Mouse (Mus musculus): ENCODE results near the gene Drd4. TPM values are rescaled to one million over a fixed set of nuclear protein-coding genes. Genes with fewer than 3 reads are reported as not detected.

The Drd4 gene
- total RNA-seq, 2 experiments from 2014 or later: not detected

- DNase-seq (ENCODE audit: low spot score in 2 of 2): no peak
Observed at GRCm38 (mm10) chr7:141292583-141293388, 980 bp downstream of the Drd4 start.

GRCm38 (mm10) chr7:141293852-141294471 lies 2.2 kb downstream of the Drd4 start:
- no peak for DNase-seq (ENCODE audit: low spot score in 2 of 2)

DNA sequence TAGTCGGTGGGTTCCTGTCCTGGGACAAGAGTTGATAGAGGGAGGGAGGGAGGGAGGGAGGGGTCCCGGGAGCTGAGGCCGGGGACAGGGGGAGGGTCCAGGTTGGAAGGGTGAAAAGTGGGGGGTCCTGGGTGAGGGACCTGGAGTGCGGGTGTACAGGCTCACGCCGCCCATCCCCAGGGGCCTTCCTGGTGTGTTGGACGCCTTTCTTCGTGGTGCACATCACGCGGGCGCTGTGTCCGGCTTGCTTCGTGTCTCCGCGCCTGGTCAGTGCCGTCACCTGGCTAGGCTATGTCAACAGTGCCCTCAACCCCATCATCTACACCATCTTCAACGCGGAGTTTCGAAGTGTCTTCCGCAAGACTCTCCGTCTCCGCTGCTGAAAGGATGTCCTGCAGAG lies 2.7 kb downstream of the Drd4 start:
- DNase-seq (ENCODE audit: low spot score in 2 of 2): no peak

GRCm38 (mm10) chr7:141297926-141298650 lies 6.3 kb downstream of the Drd4 start:
- no peak for DNase-seq (ENCODE audit: low spot score in 2 of 2)

GRCm38 (mm10) chr7:141299175-141299574 lies 7.4 kb downstream of the Drd4 start:
- no peak for DNase-seq (ENCODE audit: low spot score in 2 of 2)

DNA sequence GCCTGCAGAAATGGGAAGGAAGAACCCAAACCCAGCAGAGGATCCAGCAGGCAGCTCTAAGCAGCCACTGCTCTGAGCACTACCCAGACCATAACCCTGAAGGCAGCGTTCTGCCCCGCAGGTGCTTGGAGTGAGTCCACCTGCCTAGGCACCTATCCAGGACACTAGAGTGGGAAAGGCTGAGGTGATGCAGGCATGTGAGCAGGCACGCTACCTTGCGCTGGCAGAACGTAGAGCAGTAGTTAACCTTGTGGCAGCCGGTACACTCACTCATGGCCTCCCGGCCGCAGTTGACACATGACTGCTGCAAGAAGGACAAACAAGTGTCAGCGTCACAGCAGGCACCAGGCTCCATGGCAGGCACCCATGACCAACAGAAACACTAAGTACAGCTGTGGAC lies 9.6 kb downstream of the Drd4 start:
- DNase-seq (ENCODE audit: low spot score in 2 of 2): no peak

DNA sequence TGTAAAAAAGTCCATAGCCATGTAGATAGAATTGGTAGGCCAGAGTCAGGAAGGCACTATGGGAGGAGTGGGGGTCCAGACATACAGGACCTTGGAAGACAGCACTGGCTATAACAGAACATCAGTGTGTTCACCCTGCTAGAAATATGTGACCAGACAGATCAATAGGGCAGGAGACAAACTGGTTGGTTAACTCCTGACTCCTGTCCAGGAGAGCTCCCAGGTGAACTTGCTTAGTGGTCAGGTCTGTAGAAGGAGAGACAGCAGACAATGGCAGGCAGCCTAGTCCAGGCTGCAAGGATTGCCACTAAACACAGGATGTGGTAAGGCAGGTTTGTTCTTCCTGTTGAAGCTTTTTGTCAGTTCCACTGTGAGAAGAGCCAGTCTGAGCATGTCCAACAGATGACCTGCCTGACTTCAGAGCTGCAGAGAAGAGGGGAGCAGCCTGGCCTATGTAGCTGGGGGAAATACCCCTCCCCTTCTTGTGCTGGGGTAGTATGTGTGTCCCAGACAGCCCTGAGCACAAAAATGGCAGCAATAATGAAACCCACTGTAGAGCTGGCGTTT lies 11.0 kb downstream of the Drd4 start:
- DNase-seq (ENCODE audit: low spot score in 2 of 2): no peak

GRCm38 (mm10) chr7:141304537-141304936 lies 12.7 kb downstream of the Drd4 start:
- DNase-seq (ENCODE audit: low spot score in 2 of 2): no peak

GRCm38 (mm10) chr7:141314416-141314815 lies 22.6 kb downstream of the Drd4 start:
- DNase-seq (ENCODE audit: low spot score in 2 of 2): no peak

DNA sequence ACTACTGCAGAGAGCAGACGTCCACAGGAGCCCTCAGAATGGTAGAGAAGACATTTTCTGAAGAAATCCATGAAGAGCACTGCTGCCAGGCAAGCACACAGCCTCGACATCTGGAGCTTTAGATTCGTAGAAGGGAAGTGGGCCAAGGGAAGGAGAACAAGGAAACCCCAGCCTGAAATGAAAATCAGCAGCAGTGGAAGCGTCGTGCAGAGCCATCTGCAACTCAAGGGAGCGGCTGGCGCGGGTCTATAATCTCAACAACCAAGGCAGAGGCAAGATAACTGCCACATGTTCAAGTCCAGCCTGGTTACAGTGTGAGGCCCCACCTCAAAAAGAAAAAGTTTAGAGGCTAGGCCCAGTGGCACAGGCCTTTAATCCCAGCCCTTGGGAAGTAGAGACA lies 23.3 kb downstream of the Drd4 start:
- peak in 1 of 2 experiments; percentile 29 for DNase-seq (ENCODE audit: low spot score in 2 of 2)

DNA sequence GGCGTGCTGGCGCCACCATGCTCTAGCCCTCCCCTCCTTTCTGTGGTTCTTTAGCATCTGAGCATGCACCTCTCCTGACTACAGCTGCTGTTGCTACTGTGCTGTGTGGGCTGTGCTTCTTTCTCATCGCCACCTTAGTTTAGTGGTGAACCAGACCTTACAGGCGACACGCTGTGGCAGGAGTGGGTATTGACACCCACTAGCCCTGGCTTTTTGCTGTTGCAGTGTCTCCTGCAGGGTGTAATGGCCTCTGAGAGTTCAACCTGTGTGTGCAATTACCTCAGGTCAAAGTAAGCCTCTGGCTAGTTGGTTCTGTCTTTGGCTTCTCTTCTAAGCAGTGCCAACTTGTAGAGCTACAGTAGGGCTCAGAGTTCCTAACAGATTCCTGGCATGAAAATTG lies 24.2 kb downstream of the Drd4 start:
- peak in 1 of 2 experiments; percentile 63 for DNase-seq (ENCODE audit: low spot score in 2 of 2)

GRCm38 (mm10) chr7:141317619-141318132 lies 25.9 kb downstream of the Drd4 start:
- DNase-seq (ENCODE audit: low spot score in 2 of 2): no peak

- DNase-seq (ENCODE audit: low spot score in 2 of 2): no peak
Observed at GRCm38 (mm10) chr7:141319446-141319845, 27.6 kb downstream of the Drd4 start.

DNA sequence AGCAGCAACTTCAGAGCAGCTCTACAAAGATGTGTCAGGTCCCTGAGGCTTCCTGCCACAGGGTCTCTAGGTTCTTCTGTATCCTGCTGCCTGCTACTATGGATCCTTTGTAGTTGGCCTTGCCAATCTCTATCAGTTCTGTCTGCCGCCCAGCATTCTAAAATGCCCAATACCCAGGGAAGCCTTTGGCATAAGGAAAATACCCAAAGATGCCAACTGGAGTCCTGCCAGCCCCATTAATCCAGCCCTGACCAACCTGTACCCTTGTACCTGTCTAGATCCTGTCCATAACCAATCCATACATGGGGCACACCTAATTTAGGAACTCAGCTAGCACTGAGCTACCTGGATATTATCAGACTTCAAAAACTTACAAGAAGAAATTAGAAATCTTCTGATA lies 32.9 kb downstream of the Drd4 start:
- no peak for DNase-seq (ENCODE audit: low spot score in 2 of 2)

GRCm38 (mm10) chr7:141326546-141327446 lies 35.0 kb downstream of the Drd4 start:
- DNase-seq (ENCODE audit: low spot score in 2 of 2): no peak

GRCm38 (mm10) chr7:141327469-141328372 lies 35.9 kb downstream of the Drd4 start, which contains the start of the genes Deaf1 and Tmem80:
Gene Deaf1 (minus strand): TSS chr7:141327690.
Gene Tmem80 (plus strand): TSS chr7:141327739.
- DNase-seq (ENCODE audit: low spot score in 2 of 2): peak; percentile 98 to 100

DNA sequence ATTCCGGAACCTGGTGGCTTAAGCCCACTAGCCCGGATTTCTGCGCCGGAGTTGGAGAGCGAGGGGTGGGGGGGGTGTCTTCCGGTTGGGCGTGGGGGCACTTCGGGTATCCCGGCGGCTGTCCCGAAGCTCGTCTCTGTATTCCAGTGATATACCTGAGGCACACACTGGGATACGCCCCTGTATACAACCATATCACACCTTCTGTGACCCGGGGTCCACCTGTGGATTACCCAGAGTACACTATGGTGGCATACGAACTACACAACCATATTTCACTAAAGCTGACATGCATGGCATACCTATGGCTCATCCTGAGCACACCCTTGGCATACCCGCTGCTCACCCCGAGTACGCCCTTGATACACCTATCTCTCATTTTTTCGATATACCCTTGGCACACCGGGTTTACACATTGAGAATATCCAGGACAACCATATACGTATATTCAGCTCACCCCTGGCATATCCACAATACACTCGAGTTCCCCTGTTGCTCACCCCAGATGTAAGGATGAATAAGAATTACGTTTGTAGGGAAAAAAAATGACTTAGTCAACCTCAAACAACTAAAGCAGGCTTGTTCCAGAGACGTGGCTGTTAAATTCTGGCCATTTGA lies 36.7 kb downstream of the Drd4 start:
- DNase-seq (ENCODE audit: low spot score in 2 of 2): no peak

DNA sequence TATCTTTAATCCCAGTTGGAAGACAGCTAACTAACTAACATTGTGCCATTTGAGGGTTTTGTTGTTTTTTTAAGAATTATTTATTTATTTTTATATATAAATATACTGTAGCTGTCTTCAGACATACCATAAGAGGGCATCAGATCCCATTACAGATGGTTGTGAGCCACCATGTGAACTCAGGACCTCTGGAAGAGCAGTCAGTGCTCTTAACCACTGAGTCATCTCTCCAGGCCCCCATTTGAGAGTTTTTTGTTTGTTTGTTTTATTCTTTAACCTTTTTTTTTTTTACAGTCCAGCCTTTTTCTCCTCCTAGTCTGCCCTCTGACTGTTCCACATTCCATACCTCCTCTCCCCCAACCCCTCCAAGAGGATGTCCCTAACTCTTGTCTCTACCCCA lies 38.9 kb downstream of the Drd4 start:
- no peak for DNase-seq (ENCODE audit: low spot score in 2 of 2)

- DNase-seq (ENCODE audit: low spot score in 2 of 2): no peak
Observed at GRCm38 (mm10) chr7:141331990-141332389, 40.2 kb downstream of the Drd4 start.
